Mouse (Mus musculus) testis, adult 2 months (tissue): ENCODE data around the gene Cnp.

Experiments used
- CTCF ChIP-seq: fragments of 200-500 bp; IDR thresholded peaks from 2 replicates; pipeline ENCODE4 v1.5.1; 2012; ENCODE audit warnings: low read depth, mild to moderate bottlenecking, inconsistent platforms, low read length, moderate library complexity; ENCODE audit not compliant: control insufficient read depth, insufficient read depth, insufficient replicate concordance
- POLR2A ChIP-seq: fragments of 200-500 bp; IDR thresholded peaks from 2 replicates; pipeline ENCODE4 v1.6.1; 2012; ENCODE audit warnings: low read depth, mild to moderate bottlenecking, inconsistent platforms, low read length, moderate library complexity; ENCODE audit not compliant: control insufficient read depth

- TF ChIP-seq POLR2A (no peak), CTCF (no peak)
These were observed 29.1 kb downstream of the Cnp start for GRCm38 (mm10) chr11:100603813-100604212.
